Mouse (Mus musculus): ENCODE measurements around the gene Tbc1d22a. TPM values are rescaled to one million over a fixed set of nuclear protein-coding genes. Genes with fewer than 3 reads are reported as not detected.

The Tbc1d22a gene
- polyA plus RNA-seq (2015; fragmentation: Nextera tagmentation; extraction: Ambion mirVana): 15.3 and 16.7 TPM in 2 replicates

- Histone ChIP-seq H3K9ac (ENCODE audit: low read depth, low read length) (peak within 1 kb of the TSS; percentile 76), H3K4me1 (replicated peaks; ENCODE audit: control insufficient read depth, insufficient read depth, low read length) (no peaks in the 10 kb centered on the region; the same call in 1 of the 2 replicates), H3K27ac (ENCODE audit: low read depth, low read length) (peak within 1 kb of the TSS; percentile 96), H3K4me2 (replicated peaks; ENCODE audit: low read depth) (peak within 1 kb of the TSS; percentile 99), H3K9me3 (ENCODE audit: control insufficient read depth) (no peaks in the 10 kb centered on the region), H3K36me3 (ENCODE audit: control insufficient read depth, insufficient read depth) (0 out of 2 replicates have a peak, but pooled peaks cover 1% of the 10 kb centered on the region), H3K27me3 (replicated peaks; ENCODE audit: control insufficient read depth, insufficient read depth, low read length) (no peaks in the 10 kb centered on the region), H3K4me3 (ENCODE audit: low read depth, low read length) (peak within 1 kb of the TSS; percentile 92)
- no peak for TF ChIP-seq CTCF (IDR thresholded peaks at IDR 0.05; ENCODE audit: low read depth)
- peak; percentile 86 for ATAC-seq
- under 1% methylated on average over 64 of the region's 64 CpGs for WGBS
These were observed at the start of gene Tbc1d22a for GRCm38 (mm10) chr15:86213753-86214548. TSS of gene Tbc1d22a (plus strand) at chr15:86214459.

- Histone ChIP-seq H3K27me3 (replicated peaks; ENCODE audit: control insufficient read depth, insufficient read depth, low read length) (no peaks in the 10 kb centered on the region), H3K4me1 (replicated peaks; ENCODE audit: control insufficient read depth, insufficient read depth, low read length) (no peaks in the 10 kb centered on the region), H3K9ac (ENCODE audit: low read depth, low read length) (no peak overlapping the region), H3K36me3 (ENCODE audit: control insufficient read depth, insufficient read depth) (peaks cover 7% of the 10 kb centered on the region; the same call in 1 of the 2 replicates), H3K4me2 (replicated peaks; ENCODE audit: low read depth) (no peak overlapping the region), H3K4me3 (ENCODE audit: low read depth, low read length) (no peak overlapping the region), H3K27ac (ENCODE audit: low read depth, low read length) (no peak overlapping the region), H3K9me3 (ENCODE audit: control insufficient read depth) (no peaks in the 10 kb centered on the region)
- 85% methylated on average over 21 of the region's 21 CpGs for WGBS
- no peak for ATAC-seq
- no peak for TF ChIP-seq CTCF (IDR thresholded peaks at IDR 0.05; ENCODE audit: low read depth)
These were observed 49.4 kb upstream of the Tbc1d22a start for GRCm38 (mm10) chr15:86164718-86165345.

- Histone ChIP-seq H3K9ac (ENCODE audit: low read depth, low read length) (no peak overlapping the region), H3K36me3 (ENCODE audit: control insufficient read depth, insufficient read depth) (peaks cover 7% of the 10 kb centered on the region; the same call in 1 of the 2 replicates), H3K9me3 (ENCODE audit: control insufficient read depth) (no peaks in the 10 kb centered on the region), H3K27me3 (replicated peaks; ENCODE audit: control insufficient read depth, insufficient read depth, low read length) (no peaks in the 10 kb centered on the region), H3K4me2 (replicated peaks; ENCODE audit: low read depth) (no peak overlapping the region), H3K4me3 (ENCODE audit: low read depth, low read length) (no peak overlapping the region), H3K4me1 (replicated peaks; ENCODE audit: control insufficient read depth, insufficient read depth, low read length) (no peaks in the 10 kb centered on the region), H3K27ac (ENCODE audit: low read depth, low read length) (no peak overlapping the region)
- 89% methylated on average over 24 of the region's 24 CpGs for WGBS
- no peak for TF ChIP-seq CTCF (IDR thresholded peaks at IDR 0.05; ENCODE audit: low read depth)
- no peak for ATAC-seq
These were observed 48.3 kb upstream of the Tbc1d22a start for GRCm38 (mm10) chr15:86165811-86166590.

- peaks cover 7% of the 10 kb centered on the region; the same call in 1 of the 2 replicates for H3K36me3 ChIP-seq (ENCODE audit: control insufficient read depth, insufficient read depth)
- 94% methylated on average over 7 of the region's 7 CpGs for WGBS
- TF ChIP-seq CTCF (IDR thresholded peaks at IDR 0.05; ENCODE audit: low read depth): no peak
- no peak overlapping the region for H3K9ac ChIP-seq (ENCODE audit: low read depth, low read length)
- no peaks in the 10 kb centered on the region for H3K9me3 ChIP-seq (ENCODE audit: control insufficient read depth)
- H3K27me3 ChIP-seq (replicated peaks; ENCODE audit: control insufficient read depth, insufficient read depth, low read length): no peaks in the 10 kb centered on the region
- no peaks in the 10 kb centered on the region for H3K4me1 ChIP-seq (replicated peaks; ENCODE audit: control insufficient read depth, insufficient read depth, low read length)
- H3K27ac ChIP-seq (ENCODE audit: low read depth, low read length): no peak overlapping the region
- no peak for ATAC-seq
- H3K4me3 ChIP-seq (ENCODE audit: low read depth, low read length): no peak overlapping the region
- no peak overlapping the region for H3K4me2 ChIP-seq (replicated peaks; ENCODE audit: low read depth)
These were observed 47.1 kb upstream of the Tbc1d22a start for GRCm38 (mm10) chr15:86167032-86167655.

GRCm38 (mm10) chr15:86167787-86168504 lies 46.3 kb upstream of the Tbc1d22a start:
- no peaks in the 10 kb centered on the region for H3K9me3 ChIP-seq (ENCODE audit: control insufficient read depth)
- H3K9ac ChIP-seq (ENCODE audit: low read depth, low read length): no peak overlapping the region
- H3K4me3 ChIP-seq (ENCODE audit: low read depth, low read length): no peak overlapping the region
- no peaks in the 10 kb centered on the region for H3K27me3 ChIP-seq (replicated peaks; ENCODE audit: control insufficient read depth, insufficient read depth, low read length)
- no peak for ATAC-seq
- H3K4me2 ChIP-seq (replicated peaks; ENCODE audit: low read depth): no peak overlapping the region
- TF ChIP-seq CTCF (IDR thresholded peaks at IDR 0.05; ENCODE audit: low read depth): no peak
- peaks cover 6% of the 10 kb centered on the region for H3K4me1 ChIP-seq (replicated peaks; ENCODE audit: control insufficient read depth, insufficient read depth, low read length)
- H3K27ac ChIP-seq (ENCODE audit: low read depth, low read length): no peak overlapping the region
- 77% methylated on average over 10 of the region's 10 CpGs for WGBS
- H3K36me3 ChIP-seq (ENCODE audit: control insufficient read depth, insufficient read depth): peaks cover 7% of the 10 kb centered on the region; the same call in 1 of the 2 replicates

Measured in intestine, postnatal 0 days (tissue).